10 mouse cellular contexts compared by ENCODE assay signal in the genomic region with DNA sequence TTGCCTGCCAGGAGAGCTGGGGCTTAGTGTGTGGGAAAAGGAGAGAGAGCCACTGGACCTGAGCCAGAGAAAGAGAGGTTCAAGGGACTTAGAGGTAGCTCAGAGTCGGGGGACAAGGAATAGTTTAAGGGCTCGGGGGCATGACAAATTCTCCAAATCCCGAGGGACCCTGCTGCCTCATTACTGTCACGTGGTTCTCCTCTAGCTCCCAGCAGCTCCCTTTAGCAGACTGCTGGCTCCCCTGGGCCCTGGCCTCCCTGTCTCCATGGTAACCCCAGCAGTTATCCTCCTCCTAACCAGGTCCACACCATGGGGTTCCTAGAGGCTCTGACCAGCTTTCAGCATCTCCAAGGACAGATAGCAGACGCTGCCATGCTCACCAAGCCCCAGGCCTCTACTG. TPM values are rescaled to one million over a fixed set of nuclear protein-coding genes. Genes with fewer than 3 reads are reported as not detected.
DNase-seq lines count a peak whose midpoint lies in the region; ATAC-seq lines count a peak whose summit lies in the region.
"Had no signal": no experiment of that assay in that cellular context is flagged by ENCODE, and none has a peak within 500 bp of the region (broad histone marks: within the 10 kb centered on the region; RNA-seq: fewer than 3 reads in every experiment).

No protein-coding gene starts in this region.

- peak overlapping the region; percentile 84 for H3K4me2 ChIP-seq in forebrain, embryonic 11.5 days (ENCODE audit: low read depth, low read length, severe bottlenecking)

- 3% methylated on average over 5 of the region's 5 CpGs for WGBS in forebrain, embryonic 11.5 days

- H3K9ac ChIP-seq in forebrain, embryonic 11.5 days (ENCODE audit: low read length): peak overlapping the region; percentile 21; the same call in 1 of the 2 replicates

- H3K4me3 ChIP-seq in forebrain, embryonic 11.5 days (ENCODE audit: low read depth, low read length): peak overlapping the region; percentile 51; the same call in 1 of the 2 replicates
- H3K4me3 ChIP-seq: gastrocnemius, adult 2 months had no signal

- peaks cover 15% of the 10 kb centered on the region for H3K27me3 ChIP-seq in forebrain, embryonic 11.5 days (ENCODE audit: control insufficient read depth, insufficient read depth, low read length)

- peaks cover 26% of the 10 kb centered on the region for H3K4me1 ChIP-seq in forebrain, embryonic 11.5 days (replicated peaks; ENCODE audit: control insufficient read depth, insufficient read depth, low read length)

- no peaks in the 10 kb centered on the region for H3K36me3 ChIP-seq in forebrain, embryonic 11.5 days (ENCODE audit: control insufficient read depth, insufficient read depth, low read length)

- ATAC-seq in forebrain, embryonic 11.5 days (replicated peaks; ENCODE audit: low FRiP score): no peak
- no peak for ATAC-seq in monocyte, adult 5-6 weeks (replicated peaks; ENCODE audit: insufficient number of reproducible peaks, low FRiP score, low TSS enrichment, poor library complexity, severe bottlenecking)
- ATAC-seq: lung, postnatal 0 days had no signal

- peak; percentile 26 for DNase-seq in right cerebral cortex, postnatal 25 days
- no peak for DNase-seq in right cerebral cortex, postnatal 14 days
- DNase-seq in forebrain, embryonic 11.5 days (ENCODE audit: low spot score): peak; percentile 53
- peak; percentile 61 for DNase-seq in mesoderm, embryonic 11.5 days (ENCODE audit: low read depth, low spot score)
- no peak for DNase-seq in kidney, adult 11 months
- no peak for DNase-seq in spleen, adult 12 weeks (ENCODE audit: low spot score)
- DNase-seq: gastrocnemius, adult 2 months; thymus, postnatal 14 days had no signal

- no peaks in the 10 kb centered on the region for H3K9me3 ChIP-seq in forebrain, embryonic 11.5 days (ENCODE audit: control insufficient read depth, low read length)

- no peak overlapping the region for H3K27ac ChIP-seq in forebrain, embryonic 11.5 days (ENCODE audit: low read depth, low read length)
- H3K27ac ChIP-seq: gastrocnemius, adult 2 months had no signal

RNA-seq across cellular contexts. Expression of a gene that starts 2.0 kb away (rescaled TPM):
- 33.1 and 35.4 TPM in 2 replicates for polyA plus RNA-seq in forebrain, embryonic 11.5 days (2014; fragmentation: Nextera tagmentation; extraction: Ambion mirVana)
- 4.8 TPM in 1 of 3 replicates, not detected in the others for total RNA-seq in monocyte, adult 5-6 weeks (2017)
- total RNA-seq: gastrocnemius, adult 2 months had no signal

RNA-seq across cellular contexts. Expression of a gene that starts 12.5 kb away (rescaled TPM):
- polyA plus RNA-seq in forebrain, embryonic 11.5 days (2014; fragmentation: Nextera tagmentation; extraction: Ambion mirVana): 196 and 214 TPM in 2 replicates
- 20.2 to 30.1 TPM (median 25.0 TPM) in 3 replicates for total RNA-seq in monocyte, adult 5-6 weeks (2017)

RNA-seq across cellular contexts. Expression of a gene that starts 29.2 kb away (rescaled TPM):
- polyA plus RNA-seq in forebrain, embryonic 11.5 days (2014; fragmentation: Nextera tagmentation; extraction: Ambion mirVana): 33.8 and 36.8 TPM in 2 replicates
- total RNA-seq in monocyte, adult 5-6 weeks (2017): 2.2 to 10.4 TPM (median 8.0 TPM) in 3 replicates

RNA-seq across cellular contexts. Expression of a gene that starts 34.9 kb away (rescaled TPM):
- polyA plus RNA-seq in forebrain, embryonic 11.5 days (2014; fragmentation: Nextera tagmentation; extraction: Ambion mirVana): 65.7 and 72.8 TPM in 2 replicates
- 62.3 to 97.9 TPM (median 97.8 TPM) in 3 replicates for total RNA-seq in monocyte, adult 5-6 weeks (2017)

RNA-seq across cellular contexts. Expression of a gene that starts 52.2 kb away (rescaled TPM):
- 11.0 and 11.2 TPM in 2 replicates for polyA plus RNA-seq in forebrain, embryonic 11.5 days (2014; fragmentation: Nextera tagmentation; extraction: Ambion mirVana)
- not detected in 3 replicates for total RNA-seq in monocyte, adult 5-6 weeks (2017)

Comparison
In these comparisons a context has a peak if more than half of its experiments do, and no peak if none do; other contexts are left out.
1. DNase-seq: peak in right cerebral cortex, postnatal 25 days (single experiment), forebrain, embryonic 11.5 days (single experiment) and mesoderm, embryonic 11.5 days (single experiment); none in right cerebral cortex, postnatal 14 days (single experiment), kidney, adult 11 months (single experiment) and spleen, adult 12 weeks (single experiment).